Mouse (Mus musculus): Measurements from ENCODE around the gene Brpf3. TPM values are rescaled to one million over a fixed set of nuclear protein-coding genes. Genes with fewer than 3 reads are reported as not detected.

Gene Brpf3
- total RNA-seq, 2 experiments from 2014 or later, result 51.5 to 55.0 TPM

GRCm38 (mm10) chr17:28870435-28870834 lies 69.5 kb downstream of the Brpf3 start:
- DNase-seq (ENCODE audit: low spot score in 2 of 2), result no peak

- DNase-seq (ENCODE audit: low spot score in 2 of 2), result no peak
These were observed 70.9 kb downstream of the Brpf3 start for GRCm38 (mm10) chr17:28871831-28872230.

- DNase-seq (ENCODE audit: low spot score in 2 of 2), result no peak
These were observed 71.4 kb downstream of the Brpf3 start for GRCm38 (mm10) chr17:28872322-28872721.

- DNase-seq (ENCODE audit: low spot score in 2 of 2), result peak; percentile 24 to 48
These were observed 73.3 kb downstream of the Brpf3 start for GRCm38 (mm10) chr17:28874216-28874615.

- no peak for DNase-seq (ENCODE audit: low spot score in 2 of 2)
These were observed 73.9 kb downstream of the Brpf3 start for GRCm38 (mm10) chr17:28874825-28875224.

- peak; percentile 69 to 80 for DNase-seq (ENCODE audit: low spot score in 2 of 2)
These were observed 74.4 kb downstream of the Brpf3 start for GRCm38 (mm10) chr17:28875316-28875715.

GRCm38 (mm10) chr17:28876331-28876730 lies 75.4 kb downstream of the Brpf3 start:
- DNase-seq (ENCODE audit: low spot score in 2 of 2), result no peak

GRCm38 (mm10) chr17:28876821-28877220 lies 75.9 kb downstream of the Brpf3 start:
- DNase-seq (ENCODE audit: low spot score in 2 of 2), result peak; percentile 40 to 46

- DNase-seq (ENCODE audit: low spot score in 2 of 2), result peak; percentile 78 to 82
These were observed 79.1 kb downstream of the Brpf3 start for GRCm38 (mm10) chr17:28879931-28880391.

- peak; percentile 49 to 64 for DNase-seq (ENCODE audit: low spot score in 2 of 2)
These were observed 81.4 kb downstream of the Brpf3 start for GRCm38 (mm10) chr17:28882316-28882715.

GRCm38 (mm10) chr17:28882810-28883209 lies 81.9 kb downstream of the Brpf3 start:
- DNase-seq (ENCODE audit: low spot score in 2 of 2), result no peak

- no peak for DNase-seq (ENCODE audit: low spot score in 2 of 2)
These were observed 83.1 kb downstream of the Brpf3 start for GRCm38 (mm10) chr17:28883941-28884516.

GRCm38 (mm10) chr17:28885231-28885630 lies 84.3 kb downstream of the Brpf3 start:
- no peak for DNase-seq (ENCODE audit: low spot score in 2 of 2)

- no peak for DNase-seq (ENCODE audit: low spot score in 2 of 2)
These were observed 85.4 kb downstream of the Brpf3 start for GRCm38 (mm10) chr17:28886266-28886665.

Other genes with a start within 250 kb of the Brpf3 start
- gene Clps, start 240.3 kb upstream of the Brpf3 start, total RNA-seq (2021), result not detected
- gene Lhfpl5, start 225.4 kb upstream of the Brpf3 start, total RNA-seq (2021), result 1 to 10 TPM; 3.6 to 4.1 TPM
- 100 to 1,000 TPM; 106 to 114 TPM for gene Srpk1, start 178.4 kb upstream of the Brpf3 start, total RNA-seq (2021)
- gene Slc26a8, start 110.9 kb upstream of the Brpf3 start, total RNA-seq (2021), result 1 to 10 TPM; 6.5 to 9.5 TPM
- 10 to 100 TPM; 83.5 to 88.7 TPM for gene Mapk14, start 109.8 kb upstream of the Brpf3 start, total RNA-seq (2021)
- 1 to 10 TPM; 2.8 TPM for gene AC170998.1, start 75.0 kb upstream of the Brpf3 start, total RNA-seq (2021)
- gene Mapk13, start 31.8 kb upstream of the Brpf3 start, total RNA-seq (2021), result 1 to 10 TPM; 1.7 to 4.3 TPM
- under 1 TPM; 0.53 to 0.54 TPM for gene Pnpla1, start 57.3 kb downstream of the Brpf3 start, total RNA-seq (2021)
- gene 4930539E08Rik, start 114.2 kb downstream of the Brpf3 start, total RNA-seq (2021), result 10 to 100 TPM in 1 of 2 experiments, 1 to 10 TPM in 1; 8.6 to 10.7 TPM
- not detected for gene Pxt1, start 142.8 kb downstream of the Brpf3 start, total RNA-seq (2021)
- 10 to 100 TPM; 67.7 to 71.2 TPM for gene Kctd20, start 150.9 kb downstream of the Brpf3 start, total RNA-seq (2021)
- gene Stk38, start 206.9 kb downstream of the Brpf3 start, total RNA-seq (2021), result 10 to 100 TPM; 43.2 to 45.8 TPM
- 100 to 1,000 TPM; 124 to 130 TPM for gene Srsf3, start 231.5 kb downstream of the Brpf3 start, total RNA-seq (2021)

Data from left cerebral cortex, adult 18-20 months (tissue).